Mouse (Mus musculus): ENCODE measurements at regions not wholly inside any gene's neighbourhood (a gene's known extent, or its start where the extent isn't known, plus 50 kb on each side); places are given as distances from the start of the nearest gene placed in this dataset.

DNA sequence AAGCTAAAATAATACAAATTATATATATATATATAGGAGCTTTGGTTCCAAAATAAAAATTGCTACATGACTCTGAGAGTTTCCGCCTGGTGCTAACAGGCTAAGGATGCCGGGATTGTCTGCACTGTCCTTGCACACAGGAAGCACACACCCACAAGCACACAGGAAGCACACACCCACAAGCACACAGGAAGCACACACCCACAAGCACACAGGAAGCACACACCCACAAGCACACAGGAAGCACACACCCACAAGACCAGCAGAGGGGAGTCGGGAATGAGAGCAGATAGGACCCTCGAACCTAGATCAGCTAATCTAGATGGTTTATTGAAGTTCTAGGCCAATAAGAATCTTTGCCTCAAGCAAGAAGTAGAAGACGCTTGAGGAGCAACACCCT, 156.9 kb downstream of the Setd4 start:
- no peak for TF ChIP-seq CTCF (IDR thresholded peaks at IDR 0.05; ENCODE audit: borderline replicate concordance, control insufficient read depth, extremely low read depth, insufficient read depth, low read length, poor library complexity)
- no peak for TF ChIP-seq POLR2A (IDR thresholded peaks at IDR 0.05; ENCODE audit: control insufficient read depth, extremely low read depth, insufficient read depth, low read length, poor library complexity)
